Mouse (Mus musculus): Measurements from ENCODE around the gene Ddx3x. TPM values are rescaled to one million over a fixed set of nuclear protein-coding genes. Genes with fewer than 3 reads are reported as not detected.

Gene Ddx3x
- 583 TPM for polyA plus RNA-seq (2014; fragmentation: Illumina TruSeq; extraction: RNeasy Lipid Tissue Mini Kit (QIAGEN cat#74804); ENCODE audit: low read depth, low replicate concordance)

DNA sequence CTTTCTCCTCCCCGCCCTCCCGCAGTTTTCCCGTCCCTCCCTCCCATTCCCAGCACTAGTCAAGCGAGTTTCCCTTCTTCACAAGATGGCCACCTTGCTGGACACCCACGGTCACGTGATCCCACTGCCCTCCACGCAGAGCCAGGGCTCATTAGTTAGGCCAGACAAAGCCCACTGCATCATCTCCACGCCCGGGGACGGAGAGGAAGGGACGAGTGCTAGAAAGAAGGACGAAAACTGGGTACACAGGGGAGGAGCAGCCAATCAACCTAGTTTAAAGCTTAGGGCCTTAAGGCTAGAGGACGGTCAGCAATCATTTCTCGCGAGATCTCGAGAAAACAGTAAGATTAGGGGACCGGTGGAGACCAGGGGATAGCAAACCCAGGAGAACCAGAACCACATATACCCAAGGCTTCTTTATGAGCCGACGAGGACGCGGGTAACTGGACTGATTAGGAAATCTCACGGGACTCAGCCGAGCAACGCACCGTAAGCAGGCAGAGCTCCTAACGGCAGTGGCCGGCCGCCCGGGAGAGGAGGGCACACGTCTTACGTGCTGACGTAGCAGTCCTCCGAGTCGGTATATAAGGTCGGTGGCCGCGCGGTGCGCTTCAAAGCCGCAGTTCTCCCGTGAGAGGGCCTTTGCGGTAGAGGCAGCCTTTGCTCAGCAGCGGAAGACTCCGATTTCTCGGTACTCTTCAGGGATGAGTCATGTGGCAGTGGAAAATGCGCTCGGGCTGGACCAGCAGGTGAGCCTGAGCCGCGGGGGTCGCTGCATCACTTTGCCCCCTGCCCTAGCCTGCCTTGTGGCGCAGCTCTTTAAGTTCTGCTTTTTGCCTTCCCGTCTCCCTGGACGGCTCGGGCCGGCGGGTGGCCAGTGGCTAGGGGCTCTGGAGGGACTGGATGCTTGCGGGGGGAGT is at the start of gene Ddx3x:
TSS of gene Ddx3x (plus strand) at position 562 of the 920 bp plus-strand sequence.

Other genes with a start within 250 kb of the Ddx3x start
- 242 TPM for gene Usp9x, start 209.5 kb upstream of the Ddx3x start, polyA plus RNA-seq (2014; fragmentation: Illumina TruSeq; extraction: RNeasy Lipid Tissue Mini Kit (QIAGEN cat#74804); ENCODE audit: low read depth, low replicate concordance)
- gene Nyx, start 185.1 kb downstream of the Ddx3x start, polyA plus RNA-seq (2014; fragmentation: Illumina TruSeq; extraction: RNeasy Lipid Tissue Mini Kit (QIAGEN cat#74804); ENCODE audit: low read depth, low replicate concordance), result not detected